Mouse (Mus musculus) bone marrow, adult 2 months (tissue): Measurements from ENCODE around the gene Mecom.

Experiments used
- CTCF ChIP-seq: fragments of 200-500 bp; IDR thresholded peaks from 2 replicates; pipeline ENCODE4 v1.5.1; 2011; ENCODE audit warnings: low read length, control low read depth; ENCODE audit not compliant: control insufficient read depth, insufficient read depth
- POLR2A ChIP-seq: fragments of 200-500 bp; IDR thresholded peaks from 2 replicates; pipeline ENCODE4 v1.6.1; 2011; ENCODE audit warnings: low read depth, mild to moderate bottlenecking, control low read depth, low read length, borderline replicate concordance; ENCODE audit not compliant: control insufficient read depth

- TF ChIP-seq POLR2A (no peak), CTCF (no peak)
These were observed 126.9 kb downstream of the Mecom start for GRCm38 (mm10) chr3:30420899-30421298.
